Mouse (Mus musculus): ENCODE measurements around the gene Eed.

Eed gene

DNA sequence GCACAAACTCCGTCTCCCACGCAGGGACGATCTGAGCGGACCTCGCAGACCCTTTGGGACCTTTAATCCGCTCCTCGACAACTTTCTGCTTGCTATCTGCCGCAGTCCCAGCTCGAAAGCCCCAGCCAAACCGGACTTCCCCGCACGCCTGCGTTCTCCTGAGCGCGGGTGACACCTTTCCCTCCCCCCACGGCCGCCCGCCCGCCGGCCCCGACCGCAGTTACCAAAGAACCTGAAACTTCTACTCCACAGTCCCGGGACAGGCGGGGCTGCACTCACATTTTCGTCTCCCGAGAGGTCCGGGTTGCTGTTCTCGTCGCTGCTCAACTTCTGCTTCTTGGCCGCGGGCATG, 674 bp downstream of the Eed start:
- no peak for DNase-seq

DNA sequence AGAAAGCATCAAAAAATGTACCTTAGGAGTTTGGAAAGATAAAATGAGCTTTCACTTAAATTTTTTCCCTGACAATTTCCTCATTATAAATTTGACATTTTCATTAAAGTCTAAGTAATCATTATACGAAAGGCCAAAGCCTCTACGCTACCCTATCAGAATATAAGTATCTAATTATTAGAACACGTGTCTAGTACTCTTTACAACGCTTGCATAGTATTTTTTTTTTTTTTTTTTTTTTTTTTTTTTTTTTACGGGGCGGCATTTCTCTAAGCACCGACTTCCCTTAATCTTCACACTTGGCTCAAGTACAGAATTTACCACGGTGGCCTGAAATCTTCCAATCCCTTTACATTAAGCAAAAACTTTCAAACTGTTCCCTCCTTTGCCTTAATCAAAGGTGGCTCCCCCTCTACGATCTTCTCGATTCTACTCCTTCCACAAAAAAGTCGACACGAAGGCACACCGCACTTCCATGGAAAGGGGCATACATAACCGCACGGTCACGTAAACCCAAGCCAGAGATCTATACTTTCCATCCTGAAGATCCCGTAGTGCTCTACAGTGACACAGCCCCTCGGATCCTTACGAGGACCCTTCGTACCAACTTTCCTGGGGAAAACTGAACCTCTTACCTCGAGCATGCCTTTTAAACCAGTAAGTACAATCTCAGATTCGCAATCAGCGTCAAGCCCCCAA, 1.2 kb downstream of the Eed start:
- DNase-seq: no peak

DNA sequence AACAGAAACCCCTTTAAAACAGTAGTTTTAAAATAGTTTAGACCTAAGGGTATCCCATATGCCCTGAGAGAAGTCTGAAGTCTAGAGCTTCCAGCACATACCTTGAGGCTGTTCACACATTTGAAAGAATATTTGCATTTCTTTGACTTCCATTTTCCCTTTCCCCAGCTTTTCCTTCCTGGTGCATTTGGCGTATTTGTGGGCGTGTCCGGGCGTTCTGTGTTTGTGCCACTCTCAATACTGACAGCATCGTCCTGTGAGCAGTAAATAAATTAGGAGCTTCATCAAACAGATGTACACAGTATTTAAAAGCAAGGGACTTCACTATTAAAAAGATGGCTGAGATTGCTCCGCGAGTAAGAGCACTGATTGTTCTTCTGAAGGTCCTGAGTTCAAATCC, 4.0 kb downstream of the Eed start:
- no peak for DNase-seq

- no peak for DNase-seq
Measured at GRCm38 (mm10) chr7:89975571-89975970, 5.2 kb downstream of the Eed start.

GRCm38 (mm10) chr7:89967235-89967634, 13.5 kb downstream of the Eed start:
- no peak for DNase-seq

DNA sequence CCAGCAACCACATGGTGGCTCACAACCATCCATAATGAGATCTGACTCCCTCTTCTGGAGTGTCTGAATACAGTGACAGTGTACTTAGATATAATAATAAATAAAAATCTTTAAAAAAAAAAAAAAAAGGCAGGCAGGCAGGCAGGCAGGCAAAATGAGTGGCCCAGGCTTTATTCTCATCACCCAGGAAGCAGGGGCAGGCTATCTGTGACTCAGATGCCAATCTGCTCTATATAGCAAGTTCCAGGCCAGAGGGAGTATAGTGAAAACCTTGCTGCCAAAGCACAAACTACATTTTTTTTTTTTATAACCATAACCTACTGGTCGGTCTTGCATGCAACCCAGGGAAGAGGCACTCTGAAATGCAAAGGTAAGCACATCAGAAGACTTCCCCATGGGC, 14.0 kb downstream of the Eed start:
- DNase-seq: no peak

DNA sequence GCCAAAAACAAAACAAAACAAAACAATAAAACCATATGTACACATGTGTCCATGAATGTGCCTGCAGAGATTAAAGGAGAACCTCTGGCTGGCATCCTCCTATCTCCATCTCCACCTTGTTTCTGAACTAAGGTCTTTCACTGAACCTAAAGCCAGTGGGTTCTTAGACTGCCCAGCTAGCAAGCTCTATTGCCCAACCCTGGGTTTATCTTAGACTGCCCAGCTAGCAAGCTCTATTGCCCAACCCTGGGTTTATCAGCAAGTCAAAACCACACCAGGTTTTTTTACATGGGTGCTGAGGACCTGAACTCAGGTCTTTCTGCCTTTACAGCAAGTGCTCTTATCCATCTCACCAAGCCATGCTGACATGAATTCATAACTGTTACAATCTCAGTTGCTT, 17.6 kb downstream of the Eed start:
- DNase-seq: no peak

GRCm38 (mm10) chr7:89957300-89957699, 23.5 kb downstream of the Eed start:
- no peak for DNase-seq

DNA sequence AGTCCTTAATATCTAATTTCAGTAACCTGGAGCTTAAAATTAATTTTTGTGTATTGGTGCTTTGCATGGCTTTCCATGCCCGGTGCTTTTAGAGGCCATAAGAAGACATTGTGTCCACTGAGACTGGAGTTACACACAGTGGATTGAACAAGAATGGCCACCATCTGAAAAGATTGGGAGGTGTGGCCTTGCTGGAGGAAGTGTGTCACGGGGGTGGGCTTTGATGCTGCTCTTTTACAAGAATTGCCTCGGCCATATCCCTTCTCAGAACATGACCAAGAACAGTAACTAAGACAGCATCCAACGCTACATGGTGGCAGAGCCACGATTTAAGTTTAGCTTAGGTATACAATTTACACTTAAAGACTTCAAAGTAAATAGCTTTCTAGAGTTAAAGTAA, 26.5 kb downstream of the Eed start:
- no peak for DNase-seq

GRCm38 (mm10) chr7:89949403-89949802, 31.4 kb downstream of the Eed start:
- no peak for DNase-seq

DNA sequence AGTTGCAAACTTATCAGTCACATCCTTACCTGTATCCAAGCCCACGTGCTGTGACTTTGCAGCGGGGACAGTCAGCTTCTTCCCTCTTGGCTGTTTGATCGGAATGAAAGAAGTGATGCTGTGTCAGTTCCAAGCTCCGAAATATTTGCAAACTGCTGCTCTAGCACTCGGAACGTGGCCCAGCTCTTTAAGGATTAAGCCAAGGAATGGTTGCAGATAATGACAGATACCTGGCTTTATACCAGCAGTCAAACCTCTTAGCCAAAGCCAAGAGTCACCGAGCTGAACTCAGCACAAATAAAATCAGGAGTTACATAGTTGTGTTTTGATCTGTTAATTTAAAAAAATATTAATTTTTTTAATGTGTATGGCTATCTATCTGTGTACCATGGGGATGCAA, 32.8 kb downstream of the Eed start:
- no peak for DNase-seq

DNA sequence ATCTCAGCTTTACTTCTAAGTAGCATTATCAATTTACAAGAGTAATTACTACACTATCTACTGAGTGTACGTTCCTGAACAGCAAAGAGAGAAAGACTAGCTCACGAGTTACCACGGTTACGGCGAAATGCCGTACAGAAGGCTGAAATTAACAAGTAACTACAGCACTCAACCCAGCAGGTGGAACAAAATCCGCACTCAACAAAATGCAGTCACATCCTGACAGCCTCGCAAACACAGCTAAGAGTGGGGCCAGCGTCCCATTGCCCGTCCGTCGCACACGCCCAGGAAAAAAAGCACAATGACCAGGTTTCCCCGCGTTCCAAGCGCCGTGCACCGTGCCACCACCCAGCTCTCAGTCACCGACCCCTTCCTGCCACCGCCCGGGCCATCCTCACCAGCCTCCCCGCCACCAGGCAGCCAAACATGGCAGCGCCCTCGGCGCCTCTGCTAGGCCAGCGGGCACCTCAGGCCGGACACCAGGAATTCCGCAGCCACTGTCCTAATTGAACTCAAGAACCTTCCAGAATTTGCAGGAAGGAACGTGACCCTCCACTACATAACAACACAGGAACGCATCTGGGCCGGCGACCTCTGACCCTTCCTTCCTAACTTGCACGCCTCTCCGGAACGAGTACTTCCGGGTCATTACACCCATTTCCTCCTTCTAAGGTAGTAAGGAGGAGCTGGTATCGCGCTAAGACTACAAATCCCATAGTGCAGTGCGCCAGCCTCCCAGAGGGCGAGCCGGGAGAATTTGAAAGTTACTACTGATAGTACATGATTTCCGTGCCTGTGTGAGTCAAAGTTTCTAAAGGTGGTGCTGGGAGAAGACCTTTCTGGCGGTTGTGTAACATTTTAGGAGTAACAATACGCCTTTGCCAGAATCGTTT, 40.0 kb downstream of the Eed start, which contains the start of gene Hikeshi:
Hikeshi (minus strand) TSS at position 634 of the 893 bp plus-strand sequence.
- DNase-seq: peak; percentile 92

- DNase-seq: no peak
Measured at GRCm38 (mm10) chr7:89939497-89940353, 41.1 kb downstream of the Eed start.

GRCm38 (mm10) chr7:89923441-89924180, 57.2 kb downstream of the Eed start:
- no peak for DNase-seq

DNA sequence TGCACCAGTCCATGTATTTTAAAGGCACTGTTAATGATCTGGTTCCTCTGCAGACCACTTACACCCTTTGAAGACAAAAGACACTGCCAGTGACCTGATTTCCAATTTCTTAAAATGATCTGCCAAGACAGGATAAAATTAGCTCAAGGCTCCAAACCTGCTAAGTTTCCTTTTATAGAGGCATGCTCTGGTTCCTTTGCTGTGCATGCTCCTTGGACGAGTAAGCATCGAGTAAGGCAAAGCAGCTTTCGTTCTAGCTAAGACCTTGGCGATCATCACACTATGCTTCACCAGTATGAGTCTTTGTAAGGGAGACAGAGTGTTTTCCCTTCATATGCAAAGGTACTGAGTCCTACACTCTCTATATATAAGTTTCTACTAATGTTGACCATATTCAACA, 63.0 kb downstream of the Eed start:
- no peak for DNase-seq

DNA sequence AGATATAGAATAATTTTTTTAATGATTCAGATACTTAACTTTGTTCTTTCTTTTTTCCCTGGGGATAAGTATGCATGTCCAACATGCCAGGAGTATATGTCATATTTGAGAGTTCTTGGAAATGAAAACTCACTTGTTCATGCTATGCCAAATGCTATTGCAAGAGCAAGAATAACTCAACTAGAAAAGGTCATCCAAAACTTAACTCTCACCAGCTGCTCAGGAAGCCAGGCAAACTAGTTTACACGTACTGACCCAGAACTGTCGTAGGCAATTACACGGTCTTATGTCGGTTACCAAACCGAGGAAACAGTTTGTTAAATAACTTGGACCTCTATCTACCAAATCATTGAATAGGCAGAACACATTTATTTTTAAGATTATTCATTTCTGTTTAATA, 64.1 kb downstream of the Eed start:
- no peak for DNase-seq

- DNase-seq: no peak
Measured at GRCm38 (mm10) chr7:89913432-89914158, 67.2 kb downstream of the Eed start.

- DNase-seq: no peak
Measured at GRCm38 (mm10) chr7:89912356-89912755, 68.4 kb downstream of the Eed start.

DNA sequence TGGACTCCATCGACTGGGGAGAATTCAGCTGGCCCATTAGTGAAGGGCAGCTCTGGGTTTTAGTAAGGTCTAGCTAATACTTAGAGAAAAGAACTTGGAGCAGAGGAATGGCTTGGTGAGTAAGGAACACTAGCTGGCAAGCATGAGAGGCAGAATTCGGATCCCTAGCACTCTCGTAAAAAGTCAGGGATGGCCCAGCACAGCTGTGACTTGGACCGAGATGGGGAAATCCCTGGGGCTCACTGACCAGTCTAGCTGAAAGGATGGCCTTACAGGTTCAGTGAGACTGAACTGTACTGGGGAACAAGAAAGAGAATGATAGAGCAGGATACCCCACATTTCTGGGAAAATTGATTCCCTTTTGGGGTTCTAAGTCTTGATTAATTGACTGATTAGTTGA, 71.1 kb downstream of the Eed start:
- DNase-seq: peak; percentile 18

DNA sequence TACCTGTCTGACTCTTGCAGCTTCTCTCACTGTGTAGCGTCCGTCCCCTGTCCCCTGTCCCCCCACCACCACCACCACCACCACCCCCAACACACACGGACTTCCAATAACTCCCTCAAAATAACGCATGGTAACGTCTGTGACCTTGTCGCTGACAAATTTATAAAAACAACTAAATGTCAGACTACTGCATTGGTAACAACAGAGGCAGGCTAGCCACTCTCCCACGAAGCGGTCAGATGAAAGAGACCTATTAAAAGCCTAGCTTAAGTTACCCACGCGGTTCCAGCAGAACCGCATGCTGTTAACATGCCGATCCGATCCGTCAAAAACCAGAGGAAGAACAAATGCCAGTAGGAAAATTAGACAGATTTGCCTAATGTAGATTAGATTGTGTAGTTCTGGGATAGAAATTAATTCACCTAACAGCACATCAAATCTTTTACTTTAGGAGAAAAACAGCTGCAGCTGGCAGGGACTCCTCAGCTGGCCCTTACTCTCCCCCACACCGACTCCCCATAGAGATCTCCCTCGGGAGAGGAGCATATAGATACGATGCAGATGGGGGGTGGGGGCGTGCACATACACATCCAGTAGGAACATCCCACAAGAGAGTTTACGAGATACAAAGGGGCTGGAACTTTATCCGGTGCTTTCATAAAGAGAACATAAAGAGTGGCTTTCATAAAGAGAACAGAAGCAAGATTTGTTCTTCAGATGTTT, 71.7 kb downstream of the Eed start:
- DNase-seq: no peak

DNA sequence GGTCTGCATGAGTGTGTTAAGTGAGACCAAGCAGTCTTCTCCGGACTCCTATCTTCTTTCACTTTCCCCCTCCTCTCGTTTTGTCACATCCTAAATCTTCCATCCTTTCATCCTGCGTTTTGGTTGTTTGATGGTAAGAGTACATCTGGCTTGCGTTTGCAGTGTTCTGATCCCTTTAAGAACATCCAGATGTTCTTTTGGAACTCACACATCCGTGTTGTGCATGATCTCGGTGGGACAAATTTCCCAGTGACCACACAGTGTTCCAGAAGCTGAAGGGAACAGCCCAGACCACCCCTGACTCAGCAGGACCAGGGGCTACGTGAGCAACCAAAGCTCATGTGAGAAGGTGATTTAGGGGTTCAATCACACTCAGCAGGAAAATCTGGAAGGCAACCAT, 72.4 kb downstream of the Eed start:
- DNase-seq: no peak

All from kidney, adult 18-20 months (tissue).